ENCODE assay signal across 8 mouse cellular contexts in the genomic region with DNA sequence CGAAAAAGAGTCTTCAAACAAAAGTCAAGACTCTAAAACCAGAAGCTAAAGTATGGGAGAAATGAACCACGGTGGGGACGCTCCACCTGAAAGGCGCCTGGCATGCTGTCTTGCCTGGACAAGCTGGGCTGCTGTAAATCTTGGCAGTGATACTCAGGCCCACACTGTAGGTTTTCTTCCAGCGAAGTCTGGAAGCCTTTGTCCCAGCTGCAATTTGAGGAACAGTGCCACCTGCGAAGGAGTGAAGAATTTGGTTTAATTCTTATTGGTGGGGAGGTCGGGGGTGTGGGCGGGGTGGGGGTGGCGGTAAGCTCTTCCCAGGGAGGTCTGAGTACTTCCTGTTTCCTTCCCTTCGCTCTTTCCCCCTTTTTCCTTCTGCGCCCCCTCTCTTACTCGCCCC. TPM values are rescaled to one million over a fixed set of nuclear protein-coding genes. Genes with fewer than 3 reads are reported as not detected.
DNase-seq lines count a peak whose midpoint lies in the region; ATAC-seq and TF ChIP-seq lines count a peak whose summit lies in the region.

No protein-coding gene starts in this region.

- no peak for ATAC-seq in liver, embryonic 11.5 days (replicated peaks; ENCODE audit: low FRiP score)
- ATAC-seq in embryonic facial prominence, embryonic 14.5 days (ENCODE audit: low read depth), result peak; percentile 47
- ATAC-seq in hindbrain, postnatal 0 days, result peak; percentile 46
- no peak for ATAC-seq in neural tube, embryonic 12.5 days (ENCODE audit: low FRiP score, low read depth)

- no peaks in the 10 kb centered on the region for H3K4me1 ChIP-seq in liver, embryonic 11.5 days (replicated peaks; ENCODE audit: control insufficient read depth, insufficient read depth, low read length)
- H3K4me1 ChIP-seq in embryonic facial prominence, embryonic 14.5 days (ENCODE audit: control insufficient read depth, insufficient read depth, low read length), result peaks cover 4% of the 10 kb centered on the region; the same call in 1 of the 2 replicates
- no peaks in the 10 kb centered on the region for H3K4me1 ChIP-seq in hindbrain, postnatal 0 days (ENCODE audit: insufficient read depth, low read length)
- peaks cover 15% of the 10 kb centered on the region; the same call in 1 of the 2 replicates for H3K4me1 ChIP-seq in neural tube, embryonic 12.5 days

- no peaks in the 10 kb centered on the region for H3K9me3 ChIP-seq in liver, embryonic 11.5 days (ENCODE audit: control insufficient read depth, low read length)
- H3K9me3 ChIP-seq in embryonic facial prominence, embryonic 14.5 days (ENCODE audit: control insufficient read depth, low read length), result no peaks in the 10 kb centered on the region
- H3K9me3 ChIP-seq in hindbrain, postnatal 0 days (ENCODE audit: low read length), result no peaks in the 10 kb centered on the region
- no peaks in the 10 kb centered on the region for H3K9me3 ChIP-seq in neural tube, embryonic 12.5 days

- H3K27me3 ChIP-seq in liver, embryonic 11.5 days (replicated peaks; ENCODE audit: control insufficient read depth, insufficient read depth, low read length), result peaks cover 53% of the 10 kb centered on the region
- H3K27me3 ChIP-seq in embryonic facial prominence, embryonic 14.5 days (replicated peaks; ENCODE audit: control insufficient read depth, insufficient read depth, low read length), result peaks cover 23% of the 10 kb centered on the region
- H3K27me3 ChIP-seq in hindbrain, postnatal 0 days (ENCODE audit: insufficient read depth, low read length), result peaks cover 36% of the 10 kb centered on the region
- H3K27me3 ChIP-seq in neural tube, embryonic 12.5 days (replicated peaks), result peaks cover 76% of the 10 kb centered on the region

- no peak overlapping the region for H3K9ac ChIP-seq in liver, embryonic 11.5 days (ENCODE audit: low read depth, low read length)
- peak overlapping the region; percentile 53 for H3K9ac ChIP-seq in embryonic facial prominence, embryonic 14.5 days (ENCODE audit: low read depth, low read length)
- peak overlapping the region; percentile 38 for H3K9ac ChIP-seq in hindbrain, postnatal 0 days (replicated peaks; ENCODE audit: low read length)
- peak overlapping the region; percentile 48 for H3K9ac ChIP-seq in neural tube, embryonic 12.5 days

- no peak overlapping the region; the same call in 1 of the 2 replicates for H3K4me3 ChIP-seq in liver, embryonic 11.5 days (ENCODE audit: low read depth, low read length)
- H3K4me3 ChIP-seq in embryonic facial prominence, embryonic 14.5 days (ENCODE audit: low read depth, low read length), result peak overlapping the region; percentile 37
- peak overlapping the region; percentile 39 for H3K4me3 ChIP-seq in hindbrain, postnatal 0 days (ENCODE audit: low read length)
- peak overlapping the region; percentile 26 for H3K4me3 ChIP-seq in neural tube, embryonic 12.5 days

- DNase-seq in liver, embryonic 11.5 days (ENCODE audit: low spot score), result no peak
- no peak for DNase-seq in liver
- peak; percentile 83 for DNase-seq in embryonic facial prominence, embryonic 14.5 days (ENCODE audit: low spot score)
- DNase-seq in hindbrain, postnatal 0 days (ENCODE audit: low spot score), result peak; percentile 38
- no peak for DNase-seq in ovary, postnatal 36 days (ENCODE audit: low spot score)
- DNase-seq in frontal cortex, adult 2 months (ENCODE audit: extremely low spot score in 1 of 2, low spot score in 1 of 2), result no peak
- no peak for DNase-seq in layer of hippocampus, adult 9-10 months (ENCODE audit: low spot score)

- TF ChIP-seq CTCF in hindbrain, postnatal 0 days (IDR thresholded peaks at IDR 0.05; ENCODE audit: low read depth), result no peak

- no peak overlapping the region for H3K27ac ChIP-seq in liver, embryonic 11.5 days (ENCODE audit: low read depth, low read length)
- H3K27ac ChIP-seq in embryonic facial prominence, embryonic 14.5 days (replicated peaks; ENCODE audit: low read depth, low read length), result no peak overlapping the region; the same call in 1 of the 2 replicates
- no peak overlapping the region for H3K27ac ChIP-seq in hindbrain, postnatal 0 days
- H3K27ac ChIP-seq in neural tube, embryonic 12.5 days, result no peak overlapping the region

- 10% methylated on average over 11 of the region's 12 CpGs for WGBS in liver, embryonic 11.5 days
- 9% methylated on average over 11 of the region's 12 CpGs for WGBS in embryonic facial prominence, embryonic 14.5 days
- WGBS in hindbrain, postnatal 0 days, result 10% methylated on average over 10 of the region's 12 CpGs
- WGBS in neural tube, embryonic 12.5 days, result 5% methylated on average over 10 of the region's 12 CpGs

- no peaks in the 10 kb centered on the region for H3K36me3 ChIP-seq in liver, embryonic 11.5 days (ENCODE audit: control insufficient read depth, insufficient read depth, low read length)
- H3K36me3 ChIP-seq in embryonic facial prominence, embryonic 14.5 days (ENCODE audit: control insufficient read depth, insufficient read depth, low read length), result no peaks in the 10 kb centered on the region
- no peaks in the 10 kb centered on the region for H3K36me3 ChIP-seq in hindbrain, postnatal 0 days (ENCODE audit: insufficient read depth, low read length)
- no peaks in the 10 kb centered on the region for H3K36me3 ChIP-seq in neural tube, embryonic 12.5 days

- peak overlapping the region; percentile 50 for H3K4me2 ChIP-seq in liver, embryonic 11.5 days
- peak overlapping the region; percentile 66 for H3K4me2 ChIP-seq in embryonic facial prominence, embryonic 14.5 days (ENCODE audit: low read depth, low read length)
- H3K4me2 ChIP-seq in hindbrain, postnatal 0 days (ENCODE audit: low read depth, low read length), result peak overlapping the region; percentile 78
- H3K4me2 ChIP-seq in neural tube, embryonic 12.5 days (replicated peaks), result peak overlapping the region; percentile 66

RNA-seq across cellular contexts. Expression of a gene that starts 31.9 kb away (rescaled TPM):
- not detected in 2 replicates for polyA plus RNA-seq in liver, embryonic 11.5 days (2014; fragmentation: Nextera tagmentation; extraction: Ambion mirVana)
- 2.1 and 2.4 TPM in 2 replicates for polyA plus RNA-seq in embryonic facial prominence, embryonic 14.5 days (2014; fragmentation: Nextera tagmentation; extraction: Ambion mirVana)
- 0.63 and 0.86 TPM in 2 replicates for total RNA-seq in hindbrain, postnatal 0 days (2014; rRNA removed)
- polyA plus RNA-seq in hindbrain, postnatal 0 days (2015; fragmentation: Nextera tagmentation; extraction: Ambion mirVana), result 1.1 TPM in 1 of 2 replicates, not detected in the other
- 0.13 TPM in 1 of 2 replicates, not detected in the other for polyA plus RNA-seq in neural tube, embryonic 12.5 days (2016; fragmentation: Nextera tagmentation; extraction: Ambion mirVana)
- polyA plus RNA-seq in frontal cortex, adult 2 months (2012; rRNA removed), result 0.74 and 1.2 TPM in 2 replicates

RNA-seq across cellular contexts. Expression of a gene that starts 42.8 kb away (rescaled TPM):
- 0.69 and 1.0 TPM in 2 replicates for polyA plus RNA-seq in liver, embryonic 11.5 days (2014; fragmentation: Nextera tagmentation; extraction: Ambion mirVana)
- polyA plus RNA-seq in embryonic facial prominence, embryonic 14.5 days (2014; fragmentation: Nextera tagmentation; extraction: Ambion mirVana), result 12.5 and 13.2 TPM in 2 replicates
- total RNA-seq in hindbrain, postnatal 0 days (2014; rRNA removed), result 0.42 and 1.2 TPM in 2 replicates
- 0.51 and 0.93 TPM in 2 replicates for polyA plus RNA-seq in hindbrain, postnatal 0 days (2015; fragmentation: Nextera tagmentation; extraction: Ambion mirVana)
- polyA plus RNA-seq in neural tube, embryonic 12.5 days (2016; fragmentation: Nextera tagmentation; extraction: Ambion mirVana), result 0.75 and 0.97 TPM in 2 replicates
- polyA plus RNA-seq in frontal cortex, adult 2 months (2012; rRNA removed), result 0.68 and 0.69 TPM in 2 replicates

Comparison
In these comparisons a context has a peak if more than half of its experiments do, and no peak if none do; other contexts are left out.
1. ATAC-seq: peak in embryonic facial prominence, embryonic 14.5 days (single experiment) and hindbrain, postnatal 0 days (single experiment); none in liver, embryonic 11.5 days (single experiment) and neural tube, embryonic 12.5 days (single experiment).
2. DNase-seq: peak in embryonic facial prominence, embryonic 14.5 days (single experiment) and hindbrain, postnatal 0 days (single experiment); none in liver, embryonic 11.5 days (single experiment), liver (single experiment), ovary, postnatal 36 days (single experiment), frontal cortex, adult 2 months (0 of 2) and layer of hippocampus, adult 9-10 months (single experiment).
3. Peak in every context shown above with its lines, with median percentiles within 50 percentile points of each other: H3K4me2 ChIP-seq.